Mouse (Mus musculus): ENCODE data around the gene Krt26.

Gene Krt26

DNA sequence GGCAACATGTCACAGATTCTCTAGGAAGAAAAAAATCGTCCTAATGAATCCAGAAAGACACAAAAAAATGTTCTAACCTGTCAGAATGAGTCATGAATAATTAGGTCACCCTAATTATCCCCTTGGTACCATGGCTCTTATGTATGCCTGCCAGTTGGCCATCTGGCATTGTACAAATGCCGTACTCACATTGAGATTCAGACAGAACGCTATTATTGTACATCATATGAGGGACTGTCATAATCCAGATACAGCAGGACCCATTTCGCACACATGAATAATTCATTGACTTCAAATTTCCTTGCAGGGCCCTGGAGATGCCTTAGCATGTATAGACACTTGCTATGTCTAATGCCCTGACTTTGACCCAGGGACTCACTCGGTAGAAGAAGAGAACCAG lies 53.8 kb downstream of the Krt26 start:
- no peak for DNase-seq

DNA sequence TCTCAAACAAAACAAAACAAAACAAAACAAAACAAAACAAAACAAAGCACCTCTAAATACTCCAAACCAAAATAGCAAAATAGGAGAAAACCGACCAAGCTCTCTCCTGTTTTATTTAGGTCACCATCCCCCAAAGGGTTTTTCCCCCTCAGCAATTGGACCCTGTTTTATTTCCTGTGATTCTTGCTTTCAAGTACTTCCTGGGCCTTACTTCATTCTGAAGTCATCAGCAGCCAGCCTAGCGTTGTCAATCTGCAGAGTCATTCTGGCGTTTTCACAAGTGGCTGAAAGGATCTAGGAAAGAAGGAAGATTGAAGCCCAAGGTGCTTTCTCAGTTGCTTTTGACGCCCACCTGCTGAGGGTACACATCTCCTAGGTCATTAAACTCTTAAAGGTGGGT lies 54.4 kb downstream of the Krt26 start:
- no peak for DNase-seq

DNA sequence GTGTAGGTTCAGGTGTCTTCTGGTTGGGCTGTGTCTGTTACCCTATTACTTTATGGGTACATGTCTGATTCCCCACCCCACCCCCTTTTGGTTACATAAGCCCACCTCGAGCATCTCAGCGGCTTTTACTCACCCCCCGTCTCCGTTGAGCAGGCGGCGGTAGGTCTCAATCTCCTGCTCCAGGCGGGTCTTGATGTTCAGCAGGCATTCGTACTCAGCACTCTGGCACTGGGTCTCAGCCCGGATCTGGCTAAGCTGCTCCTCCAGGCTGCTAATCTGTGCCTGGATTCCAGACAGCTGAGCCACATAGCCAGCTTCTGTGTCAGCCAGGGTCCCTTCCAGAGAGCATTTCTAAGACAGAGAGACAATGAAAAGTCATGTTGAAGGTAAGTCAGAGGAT lies 56.6 kb downstream of the Krt26 start:
- no peak for DNase-seq

DNA sequence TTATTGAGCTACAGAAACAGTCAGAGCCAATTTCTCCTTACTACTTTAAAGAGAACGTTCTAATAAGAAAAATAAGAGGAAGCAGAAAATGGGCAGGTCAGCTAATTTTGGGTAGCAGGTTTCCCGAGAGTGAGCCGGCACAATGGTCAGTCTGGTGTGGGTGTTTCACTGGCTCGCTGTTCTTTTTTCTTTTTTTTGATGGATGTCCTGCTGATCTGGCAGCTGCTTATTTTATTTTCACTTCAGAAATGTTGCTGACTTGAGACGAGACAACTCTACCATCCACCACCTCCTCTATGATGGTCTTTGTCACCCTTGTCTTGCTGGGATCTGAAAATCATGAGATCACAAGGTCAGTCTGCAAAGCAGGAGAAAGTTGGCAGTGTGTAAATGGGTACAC lies 57.8 kb downstream of the Krt26 start:
- DNase-seq = no peak

Measured in kidney, postnatal 36 days (tissue).